Mouse (Mus musculus) myocyte (in vitro differentiated cells): ENCODE measurements around the gene Rnf6. TPM values are rescaled to one million over a fixed set of nuclear protein-coding genes. Genes with fewer than 3 reads are reported as not detected.

Experiments used
- H3K27me3 ChIP-seq: one replicate; pipeline ENCODE4 v1.6.1; 2011; ENCODE audit not compliant: control insufficient read depth, insufficient read depth, insufficient read length
- H3K36me3 ChIP-seq: one replicate; pipeline ENCODE4 v1.6.1; 2011; ENCODE audit not compliant: control insufficient read depth, insufficient read depth
- H3K4me2 ChIP-seq: one replicate; pipeline ENCODE4 v1.6.1; 2011; ENCODE audit warnings: low read depth, control low read depth
- H3K4me3 ChIP-seq: one replicate; pipeline ENCODE4 v1.5.1; 2011; ENCODE audit warnings: mild to moderate bottlenecking, control low read depth, moderate library complexity
- H3K79me2 ChIP-seq: one replicate; pipeline ENCODE4 v1.6.1; 2011; ENCODE audit not compliant: control insufficient read depth, insufficient read depth
- H3ac ChIP-seq: one replicate; pipeline ENCODE4 v1.6.1; 2011; ENCODE audit not compliant: control insufficient read depth, insufficient read length
- CEBPB ChIP-seq: IDR thresholded peaks from 2 replicates; pipeline ENCODE4 v1.6.1; 2011; ENCODE audit warnings: mild to moderate bottlenecking, moderate library complexity; ENCODE audit not compliant: poor library complexity, insufficient read depth, severe bottlenecking
- E2F4 ChIP-seq: IDR thresholded peaks from one replicate; pipeline ENCODE4 v1.6.1; 2011; ENCODE audit warnings: mild to moderate bottlenecking, control low read depth, moderate library complexity; ENCODE audit not compliant: insufficient read depth
- MAX ChIP-seq: IDR thresholded peaks from one replicate; pipeline ENCODE4 v1.6.1; 2011; ENCODE audit warnings: low read depth, mild to moderate bottlenecking, control low read depth
- MYOD1 ChIP-seq, 3 experiments: IDR thresholded peaks; one replicate each; pipeline ENCODE4 v1.6.1; 2011; ENCODE audit warnings: control low read depth in 2 of 3, low read depth in 2 of 3, mild to moderate bottlenecking in 2 of 3, moderate library complexity in 1 of 3; ENCODE audit not compliant: insufficient read length in 2 of 3, control insufficient read depth in 1 of 3
- MYOG ChIP-seq, 3 experiments: IDR thresholded peaks; one replicate each; pipeline ENCODE4 v1.6.1; 2011; ENCODE audit warnings: control low read depth in 2 of 3, low read depth in 2 of 3, mild to moderate bottlenecking in 2 of 3; ENCODE audit not compliant: insufficient read length in 2 of 3, control insufficient read depth in 1 of 3, insufficient read depth in 1 of 3
- POLR2A ChIP-seq: IDR thresholded peaks from one replicate; pipeline ENCODE4 v1.6.1; 2011; ENCODE audit warnings: low read depth, mild to moderate bottlenecking, control low read depth, moderate library complexity; ENCODE audit not compliant: insufficient read length
- POLR2AphosphoS2 ChIP-seq: IDR thresholded peaks from one replicate; pipeline ENCODE4 v1.6.1; 2011; ENCODE audit warnings: low read depth, control low read depth; ENCODE audit not compliant: insufficient read length
- REST ChIP-seq: IDR thresholded peaks from one replicate; pipeline ENCODE4 v1.6.1; 2011; ENCODE audit warnings: mild to moderate bottlenecking, control low read depth, moderate library complexity; ENCODE audit not compliant: insufficient read depth, insufficient read length
- SRF ChIP-seq: IDR thresholded peaks from one replicate; pipeline ENCODE4 v1.6.1; 2011; ENCODE audit warnings: low read depth; ENCODE audit not compliant: control insufficient read depth, insufficient read length
- TCF12 ChIP-seq: IDR thresholded peaks from one replicate; pipeline ENCODE4 v1.6.1; 2011; ENCODE audit warnings: mild to moderate bottlenecking, control low read depth; ENCODE audit not compliant: poor library complexity, insufficient read depth, severe bottlenecking
- TCF3 ChIP-seq: IDR thresholded peaks from one replicate; pipeline ENCODE4 v1.6.1; 2011; ENCODE audit warnings: low read depth, control low read depth; ENCODE audit not compliant: insufficient read length
- USF1 ChIP-seq: IDR thresholded peaks from one replicate; pipeline ENCODE4 v1.6.1; 2011; ENCODE audit warnings: low read depth, mild to moderate bottlenecking, control low read depth, moderate library complexity
- polyA plus RNA-seq: library from polyadenylated mRNA; unstranded; fragments of >200 nt; fragmentation: generic; extraction: Trizol; gene quantifications from one replicate; pipeline ENCODE4 v1.2.1, GENCODE M21; 2012; ENCODE audit warnings: missing spikeins

Gene Rnf6
- polyA plus RNA-seq, 1 experiment, result 17.2 TPM

DNA sequence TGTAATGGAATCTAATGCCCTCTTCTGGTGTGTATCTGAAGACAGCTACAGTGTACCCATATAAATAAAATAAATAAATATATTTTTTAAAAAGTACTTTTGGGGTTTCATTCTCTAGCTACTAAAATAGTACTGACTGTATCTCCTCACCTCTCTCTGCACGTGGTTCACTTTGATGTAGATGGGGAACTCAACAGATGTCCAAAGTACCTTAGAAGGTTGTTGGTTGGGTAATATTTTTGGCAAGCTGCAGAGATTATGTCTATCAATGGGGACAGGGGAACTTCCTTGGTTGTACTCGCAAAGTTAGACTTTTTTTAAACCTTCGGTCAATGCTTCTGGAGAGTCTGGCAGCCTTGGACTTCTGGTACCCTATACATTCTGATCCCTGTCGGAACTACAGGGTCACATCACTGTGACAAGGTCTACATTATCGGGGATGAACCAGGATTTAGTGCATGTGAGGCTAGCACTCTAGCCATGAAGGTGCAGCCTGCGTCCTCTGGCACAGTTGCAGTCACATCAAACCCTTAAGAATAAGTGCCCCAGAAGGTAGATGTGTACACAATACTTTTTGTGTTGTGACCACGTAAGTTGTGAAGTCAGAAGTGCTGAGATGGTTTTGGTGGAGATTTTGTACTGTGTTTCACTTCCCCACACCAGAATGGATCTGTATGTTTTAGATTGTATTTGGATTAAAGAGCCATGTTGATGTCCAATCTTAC is 24.5 kb upstream of the Rnf6 start:
- H3K4me2 ChIP-seq, result no peak overlapping the region
- no peak overlapping the region for H3ac ChIP-seq
- peaks cover 81% of the 10 kb centered on the region for H3K79me2 ChIP-seq
- TF ChIP-seq USF1 (no peak), E2F4 (no peak), TCF12 (no peak), TCF3 (no peak), POLR2AphosphoS2 (no peak), REST (no peak)
- no peaks in the 10 kb centered on the region for H3K36me3 ChIP-seq
- no peak overlapping the region for H3K4me3 ChIP-seq
- H3K27me3 ChIP-seq, result no peaks in the 10 kb centered on the region

DNA sequence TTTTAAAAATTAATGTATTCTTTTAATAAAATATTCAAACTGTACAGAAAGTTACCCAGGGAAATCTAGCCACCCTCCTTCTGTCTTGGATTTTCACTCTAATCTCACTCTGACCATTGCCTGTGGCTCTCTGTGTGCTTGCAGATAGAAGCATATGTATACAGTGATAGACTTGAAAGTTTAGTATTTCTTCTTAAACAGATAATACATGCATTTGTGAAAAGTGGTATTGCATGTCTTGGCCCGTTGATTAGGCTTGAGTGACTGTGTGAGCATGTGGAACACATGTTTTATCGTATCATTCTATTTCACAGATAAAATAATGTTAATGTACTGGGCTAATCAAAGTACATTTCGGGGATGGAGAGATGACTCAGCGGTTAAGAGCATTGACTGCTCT is 23.8 kb upstream of the Rnf6 start:
- no peak overlapping the region for H3K4me2 ChIP-seq
- no peaks in the 10 kb centered on the region for H3K36me3 ChIP-seq
- H3K79me2 ChIP-seq, result peaks cover 84% of the 10 kb centered on the region
- no peaks in the 10 kb centered on the region for H3K27me3 ChIP-seq
- no peak overlapping the region for H3K4me3 ChIP-seq
- no peak for TF ChIP-seq REST
- no peak overlapping the region for H3ac ChIP-seq

DNA sequence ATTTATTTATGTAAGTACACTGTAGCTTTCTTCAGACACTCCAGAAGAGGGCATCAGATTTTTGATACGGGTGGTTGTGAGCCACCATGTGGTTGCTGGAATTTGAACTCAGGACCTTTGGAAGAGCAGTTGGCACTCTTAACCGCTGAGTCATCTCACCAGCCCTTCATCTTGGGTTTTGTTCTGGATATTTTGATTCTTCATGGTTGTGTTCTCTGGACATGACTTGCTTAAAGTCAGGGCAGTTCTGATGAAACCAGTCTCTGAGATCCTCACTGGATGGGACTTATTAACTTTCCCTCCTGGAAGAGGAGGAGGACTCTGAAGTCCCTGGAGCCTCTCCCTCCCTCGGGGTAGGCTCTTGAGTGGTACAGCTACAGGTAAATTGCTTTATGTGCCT is 19.8 kb upstream of the Rnf6 start:
- H3K79me2 ChIP-seq, result peaks cover 93% of the 10 kb centered on the region
- no peak overlapping the region for H3K4me3 ChIP-seq
- no peak overlapping the region for H3ac ChIP-seq
- H3K27me3 ChIP-seq, result no peaks in the 10 kb centered on the region
- H3K4me2 ChIP-seq, result no peak overlapping the region
- TF ChIP-seq POLR2A (no peak), MAX (no peak), SRF (no peak), MYOG (IDR thresholded peaks at IDR 0.05; ENCODE audit: control insufficient read depth in 1 of 3, insufficient read depth in 1 of 3, insufficient read length in 2 of 3, low read depth in 2 of 3) (no peak), E2F4 (no peak), REST (no peak), POLR2AphosphoS2 (no peak), TCF3 (no peak), USF1 (no peak), CEBPB (no peak), TCF12 (no peak), MYOD1 (IDR thresholded peaks at IDR 0.05; ENCODE audit: control insufficient read depth in 1 of 3, insufficient read length in 2 of 3, low read depth in 2 of 3) (no peak)
- H3K36me3 ChIP-seq, result no peaks in the 10 kb centered on the region

DNA sequence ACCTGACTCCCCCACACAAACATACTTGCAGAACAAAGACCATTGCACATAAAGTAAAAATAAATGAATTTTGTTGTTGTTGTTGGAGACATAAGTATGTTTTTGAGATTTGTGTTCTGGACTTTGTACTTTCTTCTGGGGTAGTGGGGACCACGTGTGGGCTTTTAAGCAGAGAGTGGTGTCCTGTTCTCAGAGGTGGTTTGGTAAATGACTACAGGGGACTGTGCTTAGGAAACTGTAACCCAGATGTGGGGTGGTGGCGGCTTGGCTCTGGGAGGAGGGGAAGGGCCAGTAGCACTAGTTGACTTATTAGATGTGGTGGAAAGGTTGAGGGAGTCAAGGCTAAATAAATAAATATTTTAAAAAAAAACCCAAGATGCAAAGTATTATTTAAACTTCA is 19.4 kb upstream of the Rnf6 start:
- no peak overlapping the region for H3ac ChIP-seq
- no peaks in the 10 kb centered on the region for H3K36me3 ChIP-seq
- no peak for TF ChIP-seq MYOD1 (IDR thresholded peaks at IDR 0.05; ENCODE audit: control insufficient read depth in 1 of 3, insufficient read length in 2 of 3, low read depth in 2 of 3)
- no peak for TF ChIP-seq SRF
- TF ChIP-seq CEBPB, result no peak
- TF ChIP-seq MYOG (IDR thresholded peaks at IDR 0.05; ENCODE audit: control insufficient read depth in 1 of 3, insufficient read depth in 1 of 3, insufficient read length in 2 of 3, low read depth in 2 of 3), result no peak
- no peak for TF ChIP-seq MAX
- no peak for TF ChIP-seq POLR2AphosphoS2
- TF ChIP-seq POLR2A, result no peak
- no peak for TF ChIP-seq TCF12
- no peak for TF ChIP-seq TCF3
- no peak for TF ChIP-seq E2F4
- TF ChIP-seq USF1, result no peak
- no peak for TF ChIP-seq REST
- peaks cover 93% of the 10 kb centered on the region for H3K79me2 ChIP-seq
- H3K27me3 ChIP-seq, result no peaks in the 10 kb centered on the region
- no peak overlapping the region for H3K4me3 ChIP-seq
- no peak overlapping the region for H3K4me2 ChIP-seq

DNA sequence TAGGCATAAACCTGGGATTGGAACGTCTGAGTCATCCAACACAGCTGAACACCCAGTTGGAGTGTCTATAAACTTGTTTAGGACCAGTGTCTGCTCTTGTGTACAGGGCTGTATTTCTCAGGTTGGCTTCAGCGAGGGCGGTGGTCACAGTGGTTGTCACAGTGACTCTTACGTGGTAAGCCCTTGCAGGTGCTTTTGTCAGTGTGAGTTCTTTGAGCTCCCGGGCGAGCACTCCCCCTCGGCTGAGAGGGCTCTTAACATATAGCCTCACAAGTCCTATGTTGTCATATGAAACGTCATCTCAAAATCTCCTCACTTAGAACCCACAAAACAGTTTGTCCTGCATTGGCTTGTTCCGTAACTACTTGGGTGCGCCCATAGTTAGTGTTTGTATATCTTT is 16.9 kb upstream of the Rnf6 start:
- Histone ChIP-seq H3K27me3 (no peaks in the 10 kb centered on the region), H3K36me3 (no peaks in the 10 kb centered on the region), H3K79me2 (peaks cover 95% of the 10 kb centered on the region), H3K4me3 (no peak overlapping the region), H3ac (no peak overlapping the region), H3K4me2 (no peak overlapping the region)
- no peak for TF ChIP-seq TCF3
- no peak for TF ChIP-seq MAX
- TF ChIP-seq MYOD1 (IDR thresholded peaks at IDR 0.05; ENCODE audit: control insufficient read depth in 1 of 3, insufficient read length in 2 of 3, low read depth in 2 of 3), result no peak
- TF ChIP-seq POLR2AphosphoS2, result no peak
- no peak for TF ChIP-seq USF1
- TF ChIP-seq CEBPB, result no peak
- no peak for TF ChIP-seq POLR2A
- no peak for TF ChIP-seq E2F4
- no peak for TF ChIP-seq MYOG (IDR thresholded peaks at IDR 0.05; ENCODE audit: control insufficient read depth in 1 of 3, insufficient read depth in 1 of 3, insufficient read length in 2 of 3, low read depth in 2 of 3)
